Mouse (Mus musculus): ENCODE results near the gene Itgb5.

Gene Itgb5

DNA sequence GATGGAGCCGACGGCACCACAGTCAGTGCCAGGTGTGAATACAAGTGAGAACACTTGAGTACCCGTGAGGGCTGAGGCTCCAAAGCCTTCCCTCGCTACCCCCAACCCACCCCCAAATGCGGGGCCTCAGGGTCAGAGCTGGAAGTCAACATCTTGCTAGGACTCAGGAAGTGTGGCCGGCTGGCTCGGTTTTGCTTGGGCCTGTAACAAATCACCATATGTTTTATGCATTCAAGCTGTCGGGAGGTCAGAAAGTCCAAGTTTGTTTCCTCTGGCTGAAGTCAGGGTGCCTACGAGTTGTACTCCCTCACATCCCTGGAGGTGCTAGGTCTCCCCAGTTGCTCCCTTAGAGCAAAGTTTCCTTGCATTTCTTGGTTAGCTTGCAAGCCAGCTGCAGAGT lies 110.2 kb downstream of the Itgb5 start:
- DNase-seq (ENCODE audit: low read depth): no peak

DNA sequence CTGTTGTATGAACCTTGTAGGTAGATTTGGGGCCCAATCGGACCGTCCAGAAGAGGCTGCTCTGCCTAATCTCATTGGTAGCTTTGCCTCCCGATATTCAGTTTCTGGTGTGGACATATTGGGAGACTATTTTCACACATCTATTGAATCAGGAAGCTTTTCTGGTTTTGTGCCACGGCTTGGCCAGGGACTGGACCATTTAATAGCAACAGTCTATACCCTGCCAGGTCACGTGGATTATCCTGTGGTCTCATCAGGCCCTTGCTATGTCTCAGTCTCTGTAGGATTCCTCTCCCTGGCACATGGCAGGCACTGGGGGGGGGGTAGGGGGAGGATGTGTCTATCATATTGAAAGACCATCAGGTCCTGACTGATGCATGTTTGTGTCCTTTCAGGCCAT lies 110.6 kb downstream of the Itgb5 start:
- DNase-seq (ENCODE audit: low read depth): no peak

DNA sequence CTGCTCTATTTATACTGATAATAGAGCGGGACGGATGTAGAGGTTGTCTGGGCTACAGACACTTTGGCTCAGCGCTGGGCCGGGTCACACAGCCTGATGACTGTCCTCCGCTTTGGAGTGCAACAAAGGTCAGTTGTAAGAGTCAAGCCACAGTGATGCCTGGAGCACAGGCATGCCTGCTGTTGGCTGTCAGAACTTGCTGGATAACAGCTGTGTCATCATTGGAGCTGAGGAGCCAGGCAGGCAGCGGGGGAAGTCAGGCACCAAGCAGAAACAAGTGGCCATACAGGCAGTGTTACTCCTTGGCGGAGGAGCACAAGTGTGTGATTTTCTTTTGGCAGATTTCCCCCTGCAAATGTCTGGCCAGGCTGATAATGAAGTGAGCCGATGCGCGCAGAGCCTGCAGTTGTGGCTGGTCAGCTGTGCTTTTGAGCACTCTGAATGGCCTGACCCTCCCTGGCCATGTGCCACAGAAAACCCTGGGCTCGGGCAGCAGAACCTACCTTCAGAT lies 111.9 kb downstream of the Itgb5 start:
- peak; percentile 61 for DNase-seq (ENCODE audit: low read depth)

- DNase-seq (ENCODE audit: low read depth): no peak
These were observed 112.9 kb downstream of the Itgb5 start for GRCm38 (mm10) chr16:33942341-33942740.

DNA sequence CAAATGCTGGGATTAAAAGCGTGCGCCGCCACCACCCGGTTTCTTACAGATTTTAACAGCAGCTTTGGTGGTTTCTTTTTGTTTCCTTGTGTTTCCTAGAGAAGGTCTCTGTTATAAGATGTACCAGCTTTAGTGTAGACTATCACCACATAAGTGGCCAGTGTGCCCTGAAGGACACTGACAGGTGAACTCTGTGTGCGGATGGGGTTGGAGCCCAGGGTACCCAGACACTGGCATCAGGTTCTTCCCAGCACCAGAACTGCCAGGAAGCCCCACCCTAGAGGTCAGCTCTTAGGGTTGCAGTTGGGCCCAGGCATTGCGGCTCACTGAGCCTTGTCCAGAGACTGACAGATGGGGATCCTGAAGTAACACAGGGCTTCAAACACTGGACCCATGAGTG lies 113.9 kb downstream of the Itgb5 start:
- no peak for DNase-seq (ENCODE audit: low read depth)

- no peak for DNase-seq (ENCODE audit: low read depth)
These were observed 114.7 kb downstream of the Itgb5 start for GRCm38 (mm10) chr16:33944126-33944525.

- DNase-seq (ENCODE audit: low read depth): no peak
These were observed 115.3 kb downstream of the Itgb5 start for GRCm38 (mm10) chr16:33944772-33945171.

- DNase-seq (ENCODE audit: low read depth): no peak
These were observed 116.6 kb downstream of the Itgb5 start for GRCm38 (mm10) chr16:33946021-33946420.

GRCm38 (mm10) chr16:33947664-33948571 lies 118.5 kb downstream of the Itgb5 start:
- no peak for DNase-seq (ENCODE audit: low read depth)

- no peak for DNase-seq (ENCODE audit: low read depth)
These were observed 120.9 kb downstream of the Itgb5 start for GRCm38 (mm10) chr16:33950386-33950785.

- DNase-seq (ENCODE audit: low read depth): peak; percentile 91
These were observed 121.4 kb downstream of the Itgb5 start for GRCm38 (mm10) chr16:33950830-33951229.

GRCm38 (mm10) chr16:33953008-33953407 lies 123.5 kb downstream of the Itgb5 start:
- no peak for DNase-seq (ENCODE audit: low read depth)

- no peak for DNase-seq (ENCODE audit: low read depth)
These were observed 125.3 kb downstream of the Itgb5 start for GRCm38 (mm10) chr16:33954793-33955192.

DNA sequence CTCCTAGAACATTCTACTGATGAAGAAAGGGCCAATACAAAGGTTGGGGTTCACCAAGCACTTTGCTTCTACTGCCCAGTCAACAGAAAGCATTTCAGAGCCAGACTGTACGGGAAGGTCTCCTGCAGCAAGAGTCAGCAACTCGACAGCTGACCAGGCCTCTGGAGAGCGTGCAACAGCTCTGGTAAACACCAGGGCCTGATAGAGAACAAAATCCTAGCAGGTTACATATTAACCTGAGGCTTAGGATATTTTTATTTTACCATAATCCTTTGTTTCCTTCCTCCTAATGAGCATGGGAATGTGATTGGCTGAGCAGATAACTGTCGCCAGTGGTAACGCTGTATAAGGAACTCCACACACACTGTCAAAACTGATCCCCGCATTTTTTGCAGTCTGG lies 134.0 kb downstream of the Itgb5 start:
- DNase-seq (ENCODE audit: low read depth): no peak

DNA sequence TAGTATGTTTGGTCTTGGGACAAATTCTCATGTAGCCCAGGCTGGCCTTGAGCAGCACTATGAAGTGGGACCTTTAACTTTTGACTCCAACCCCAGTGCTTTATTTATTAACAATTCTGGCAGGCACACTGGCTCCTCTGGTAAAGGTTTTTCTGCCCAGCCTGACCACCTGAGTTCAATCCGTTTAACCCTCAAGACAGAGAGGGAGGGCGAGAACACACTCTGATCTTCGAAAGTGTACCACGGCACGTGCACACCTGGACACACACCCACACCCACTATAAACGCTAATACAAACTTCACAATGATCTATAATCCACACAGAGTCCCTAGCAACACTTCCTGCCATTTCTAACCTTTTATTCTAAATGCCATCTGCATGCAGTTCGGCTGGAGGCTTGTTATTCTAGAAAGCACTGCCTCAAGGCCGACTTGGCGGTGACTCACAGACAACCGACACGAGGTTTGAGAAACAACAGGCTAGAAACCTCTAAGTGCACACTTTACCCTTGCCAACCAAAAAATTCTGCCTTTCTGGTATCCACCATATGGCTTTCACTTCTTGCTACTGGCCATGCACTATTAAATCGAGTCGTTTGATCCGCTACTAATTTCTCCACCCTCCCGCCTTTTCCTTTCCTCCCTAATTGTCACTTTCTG lies 136.5 kb downstream of the Itgb5 start:
- peak; percentile 57 for DNase-seq (ENCODE audit: low read depth)

GRCm38 (mm10) chr16:33966538-33967282 lies 137.2 kb downstream of the Itgb5 start, which contains the start of gene Umps:
Umps (minus strand) TSS chr16:33967038.
- peak; percentile 83 for DNase-seq (ENCODE audit: low read depth)

DNA sequence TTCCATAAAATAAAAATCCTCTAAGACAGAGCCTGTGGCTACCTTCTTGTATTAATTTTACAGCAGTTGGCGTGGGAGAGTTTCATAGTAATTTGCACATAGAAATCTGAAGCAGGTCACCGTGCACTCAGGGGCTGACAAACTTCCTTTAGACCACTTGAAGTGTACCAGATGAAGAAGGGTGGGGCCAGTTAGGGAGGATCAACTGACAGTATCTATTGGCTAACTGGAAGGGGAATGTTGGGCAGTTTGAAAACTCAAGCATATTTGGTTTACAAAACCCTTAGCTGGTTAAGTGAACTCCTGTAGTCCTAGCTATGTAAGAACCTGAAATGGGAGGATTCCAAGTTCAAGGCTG lies 137.8 kb downstream of the Itgb5 start:
- peak; percentile 47 for DNase-seq (ENCODE audit: low read depth)

DNA sequence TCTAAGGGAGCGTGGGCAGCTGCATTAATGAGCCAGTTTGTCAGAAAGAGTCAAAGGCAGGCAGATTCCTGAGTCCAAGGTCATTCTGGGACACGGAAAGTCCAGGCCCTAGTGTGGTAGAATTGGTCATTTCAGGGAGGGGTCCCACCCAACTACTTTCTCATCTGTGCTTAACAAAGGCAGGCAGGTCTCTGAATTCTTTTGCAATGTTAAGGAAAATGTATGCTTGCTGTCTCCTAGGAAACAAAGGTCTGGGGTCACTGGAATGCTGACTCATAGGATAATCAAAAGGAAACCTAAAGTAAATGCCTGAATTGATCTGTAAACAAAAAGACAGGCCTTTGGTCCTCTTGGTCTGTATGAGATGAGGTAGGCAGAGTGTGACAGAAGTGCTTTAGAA lies 150.4 kb downstream of the Itgb5 start:
- DNase-seq (ENCODE audit: low read depth): peak; percentile 46

DNA sequence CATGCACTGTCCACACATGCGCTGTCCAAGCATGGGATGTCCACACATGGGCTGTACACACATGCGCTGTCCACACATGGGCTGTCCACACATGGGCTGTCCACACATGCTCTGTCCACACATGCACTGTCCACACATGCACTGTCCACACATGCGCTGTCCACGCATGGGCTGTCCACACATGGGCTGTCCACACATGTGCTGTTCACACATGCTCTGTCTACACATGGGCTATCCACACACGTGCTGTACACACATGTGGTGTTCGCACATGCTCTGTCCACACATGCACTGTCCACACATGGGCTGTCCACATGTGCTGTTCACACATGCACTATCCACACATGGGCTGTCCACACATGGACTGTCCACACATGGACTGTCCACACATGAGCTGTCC lies 154.2 kb downstream of the Itgb5 start:
- no peak for DNase-seq (ENCODE audit: low read depth)

GRCm38 (mm10) chr16:33985372-33985771 lies 155.9 kb downstream of the Itgb5 start:
- no peak for DNase-seq (ENCODE audit: low read depth)

DNA sequence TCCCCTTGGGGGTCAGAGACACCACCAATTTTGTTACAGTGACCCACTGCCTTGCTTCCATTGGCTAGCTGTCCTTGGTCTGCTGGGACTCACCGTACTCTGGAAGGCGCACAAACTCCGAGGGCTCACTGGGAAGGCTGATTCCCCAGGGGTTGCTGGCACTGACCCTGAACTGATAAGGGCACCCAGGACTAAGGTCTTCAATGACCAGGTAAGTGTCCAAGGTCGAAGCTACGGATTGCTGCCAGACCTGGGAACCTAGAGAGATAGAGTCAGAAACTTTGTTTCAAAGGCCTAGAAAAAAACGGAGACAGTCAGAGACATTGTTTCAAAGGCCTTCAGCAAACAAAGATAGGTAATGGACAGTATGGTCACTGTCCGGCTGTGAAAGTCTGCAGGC lies 157.5 kb downstream of the Itgb5 start:
- no peak for DNase-seq (ENCODE audit: low read depth)

DNA sequence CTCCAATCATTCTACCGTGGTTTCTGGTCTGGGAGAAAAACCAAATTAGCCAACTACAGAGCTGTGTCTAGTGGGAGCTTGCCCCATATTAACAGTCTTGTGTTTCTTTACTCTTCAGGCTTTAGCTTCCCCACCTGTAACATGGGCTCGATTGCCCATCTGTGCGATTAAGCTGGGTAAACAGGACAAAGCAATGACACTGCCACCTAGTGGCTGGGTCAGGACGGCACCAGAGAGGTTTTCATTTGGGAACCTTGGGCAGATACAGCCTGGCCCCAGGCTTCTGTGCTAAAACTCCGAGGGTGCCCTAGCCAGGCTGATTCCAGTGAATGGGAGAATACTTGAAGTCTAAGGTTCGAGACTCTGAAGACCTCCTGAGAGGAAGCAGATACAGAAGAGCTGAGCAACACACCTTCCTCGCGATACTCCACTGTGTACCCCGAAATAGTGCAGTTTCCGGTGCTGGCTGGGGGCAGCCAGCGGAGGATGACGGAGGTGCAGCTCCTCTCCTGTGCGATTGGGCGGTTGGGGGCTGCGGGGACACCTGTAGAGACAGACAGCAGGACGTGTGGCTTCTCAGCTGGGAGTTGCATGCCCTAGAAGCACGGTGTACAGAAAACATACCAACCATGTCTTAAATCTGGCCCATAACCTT lies 159.0 kb downstream of the Itgb5 start:
- peak; percentile 83 for DNase-seq (ENCODE audit: low read depth)
